Mouse (Mus musculus) thymus, adult 2 months (tissue): Measurements from ENCODE around the gene Rfx4. TPM values are rescaled to one million over a fixed set of nuclear protein-coding genes. Genes with fewer than 3 reads are reported as not detected.

Experiments
- DNase-seq: peaks from one replicate; pipeline ENCODE4 v3.0.0; 2021
- H3K27ac ChIP-seq: fragments of 200-500 bp; 2 replicates; pipeline ENCODE4 v1.5.1; 2012; ENCODE audit warnings: low read length, control low read depth; ENCODE audit not compliant: control insufficient read depth, insufficient read depth
- H3K27me3 ChIP-seq: fragments of 200-500 bp; 2 replicates; pipeline ENCODE4 v1.6.1; 2012; ENCODE audit warnings: mild to moderate bottlenecking, low read length, moderate library complexity, mixed read lengths; ENCODE audit not compliant: control insufficient read depth, insufficient read depth
- H3K36me3 ChIP-seq: fragments of 200-500 bp; 2 replicates; pipeline ENCODE4 v1.6.1; 2012; ENCODE audit warnings: mild to moderate bottlenecking, low read length, moderate library complexity; ENCODE audit not compliant: control insufficient read depth, insufficient read depth
- H3K4me1 ChIP-seq: fragments of 200-500 bp; replicated peaks from 2 replicates; pipeline ENCODE4 v1.6.1; 2012; ENCODE audit warnings: low read length; ENCODE audit not compliant: control insufficient read depth, insufficient read depth
- H3K4me3 ChIP-seq: fragments of 200-500 bp; 2 replicates; pipeline ENCODE4 v1.5.1; 2012; ENCODE audit warnings: mild to moderate bottlenecking, low read length, control low read depth, moderate library complexity; ENCODE audit not compliant: control insufficient read depth, insufficient read depth
- CTCF ChIP-seq: fragments of 200-500 bp; IDR thresholded peaks from 2 replicates; pipeline ENCODE4 v1.5.1; 2012; ENCODE audit warnings: mild to moderate bottlenecking, control low read depth, low read length, moderate library complexity, borderline replicate concordance; ENCODE audit not compliant: control insufficient read depth, poor library complexity, insufficient read depth; ENCODE audit errors: extremely low read depth
- POLR2A ChIP-seq: fragments of 200-500 bp; IDR thresholded peaks from 2 replicates; pipeline ENCODE4 v1.6.1; 2012; ENCODE audit warnings: mild to moderate bottlenecking, low read length, control low read depth, moderate library complexity; ENCODE audit not compliant: control insufficient read depth, poor library complexity, insufficient read depth; ENCODE audit errors: extremely low read depth
- WGBS: fragments of 180-500 bp; shearing (Covaris S2); methylation state at CpG from one replicate; pipeline ENCODE4 v1.1.7; 2018; 5-methylcytosine and 5-hydroxymethylcytosine counted together
- polyA plus RNA-seq: library from polyadenylated mRNA; depleted of rRNA; stranded (reverse); fragments of >200 nt; gene quantifications from 2 replicates; pipeline ENCODE4 v1.2.3, GENCODE M21; 2012

The Rfx4 gene
- polyA plus RNA-seq, 1 experiment: 0.12 TPM

DNA sequence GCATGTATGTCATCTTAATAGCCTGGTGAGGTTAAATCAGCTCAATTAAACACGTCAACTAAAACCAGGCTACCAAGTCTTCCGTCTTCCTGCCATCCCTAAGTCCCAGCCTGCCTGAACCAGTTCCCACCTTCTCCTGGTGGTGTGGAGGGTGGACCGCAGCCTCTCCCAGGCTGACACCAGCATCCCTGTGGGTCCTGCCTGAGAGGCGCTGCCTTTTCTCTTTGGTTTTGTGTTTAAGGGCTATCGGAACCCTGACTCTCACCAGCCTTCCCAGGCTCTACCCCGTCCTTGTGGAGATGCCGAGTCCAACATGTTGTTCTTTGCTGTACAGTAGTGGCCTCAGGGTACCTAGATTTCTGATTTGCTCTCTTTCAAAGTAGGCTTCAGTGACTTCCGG lies 44.4 kb upstream of the Rfx4 start:
- DNase-seq: no peak
- 98% methylated on average over 8 of the region's 8 CpGs for WGBS
- no peak for TF ChIP-seq CTCF
- TF ChIP-seq POLR2A: no peak

GRCm38 (mm10) chr10:84711940-84712339 lies 43.9 kb upstream of the Rfx4 start:
- H3K27me3 ChIP-seq: no peaks in the 10 kb centered on the region
- no peak overlapping the region for H3K27ac ChIP-seq
- peaks cover 4% of the 10 kb centered on the region; the same call in 1 of the 2 replicates for H3K36me3 ChIP-seq

More for the DNA sequence above, 44.4 kb upstream of the Rfx4 start:
- peaks cover 4% of the 10 kb centered on the region; the same call in 1 of the 2 replicates for H3K36me3 ChIP-seq
- H3K4me3 ChIP-seq: no peak overlapping the region
- peaks cover 2% of the 10 kb centered on the region; the same call in 1 of the 2 replicates for H3K4me1 ChIP-seq
- no peak overlapping the region for H3K27ac ChIP-seq
- no peaks in the 10 kb centered on the region for H3K27me3 ChIP-seq

DNA sequence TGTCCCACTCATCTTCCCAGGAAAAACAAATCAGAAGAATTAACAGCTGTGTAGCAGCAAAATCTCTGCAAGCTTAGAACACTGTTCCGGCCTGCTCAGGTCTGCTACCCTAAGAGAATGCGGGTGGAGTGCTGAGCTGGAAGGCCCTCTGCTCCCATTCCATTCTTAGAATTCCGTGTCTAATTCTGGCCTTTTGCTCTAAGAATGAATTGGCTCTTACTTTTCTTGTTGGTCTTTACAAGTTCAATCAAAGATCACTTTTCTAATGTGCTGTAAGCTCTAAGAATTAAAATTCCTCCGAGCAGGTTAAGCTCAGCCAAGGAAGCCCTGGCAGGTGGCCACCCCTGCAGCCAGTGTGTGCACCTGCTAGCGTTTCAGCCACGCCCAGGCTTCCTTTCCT lies 43.3 kb upstream of the Rfx4 start:
- Histone ChIP-seq H3K4me3 (no peak overlapping the region), H3K4me1 (peaks cover 2% of the 10 kb centered on the region; the same call in 1 of the 2 replicates), H3K36me3 (peaks cover 4% of the 10 kb centered on the region; the same call in 1 of the 2 replicates), H3K27me3 (no peaks in the 10 kb centered on the region), H3K27ac (no peak overlapping the region)
- TF ChIP-seq POLR2A: no peak
- no peak for TF ChIP-seq CTCF
- WGBS: 74% methylated on average over 6 of the region's 6 CpGs
- no peak for DNase-seq

More at GRCm38 (mm10) chr10:84711940-84712339, 43.9 kb upstream of the Rfx4 start:
- 74% methylated on average over 5 of the region's 5 CpGs for WGBS
- Histone ChIP-seq H3K4me3 (no peak overlapping the region), H3K4me1 (peaks cover 2% of the 10 kb centered on the region; the same call in 1 of the 2 replicates)
- TF ChIP-seq CTCF (no peak), POLR2A (no peak)
- DNase-seq: no peak

- H3K27ac ChIP-seq: no peak overlapping the region
- no peaks in the 10 kb centered on the region for H3K27me3 ChIP-seq
- peaks cover 4% of the 10 kb centered on the region; the same call in 1 of the 2 replicates for H3K36me3 ChIP-seq
- WGBS: 88% methylated on average over 10 of the region's 10 CpGs
- TF ChIP-seq POLR2A (no peak), CTCF (no peak)
- H3K4me1 ChIP-seq: peaks cover 2% of the 10 kb centered on the region; the same call in 1 of the 2 replicates
- H3K4me3 ChIP-seq: no peak overlapping the region
- no peak for DNase-seq
These were observed 42.8 kb upstream of the Rfx4 start for GRCm38 (mm10) chr10:84713043-84713442.

DNA sequence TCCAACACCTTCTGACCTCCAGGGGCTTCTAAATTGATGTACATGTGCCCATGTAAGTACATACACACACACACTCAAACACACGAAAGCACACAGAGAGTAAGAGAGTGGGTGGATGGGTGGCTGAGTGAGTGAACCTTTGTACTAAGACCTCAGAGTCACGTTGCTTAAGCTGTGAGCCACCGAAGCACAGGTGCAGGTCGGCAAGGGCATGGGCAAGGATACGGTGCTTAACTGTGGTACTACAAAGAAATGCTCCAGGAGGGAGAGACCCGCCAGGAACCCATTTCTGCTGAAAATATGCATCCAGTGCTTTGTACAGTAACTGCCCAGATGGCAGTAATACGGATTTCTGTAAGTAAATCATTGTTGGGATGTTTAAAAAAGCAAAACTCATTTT lies 40.2 kb upstream of the Rfx4 start:
- no peaks in the 10 kb centered on the region for H3K27me3 ChIP-seq
- peaks cover 4% of the 10 kb centered on the region for H3K36me3 ChIP-seq
- no peak overlapping the region for H3K27ac ChIP-seq
- TF ChIP-seq CTCF (no peak), POLR2A (no peak)
- no peak overlapping the region for H3K4me3 ChIP-seq
- peaks cover 2% of the 10 kb centered on the region; the same call in 1 of the 2 replicates for H3K4me1 ChIP-seq
- no peak for DNase-seq
- 57% methylated on average over 7 of the region's 7 CpGs for WGBS

GRCm38 (mm10) chr10:84716581-84716980 lies 39.3 kb upstream of the Rfx4 start:
- Histone ChIP-seq H3K4me3 (no peak overlapping the region), H3K36me3 (peaks cover 10% of the 10 kb centered on the region), H3K4me1 (peaks cover 2% of the 10 kb centered on the region; the same call in 1 of the 2 replicates), H3K27ac (no peak overlapping the region), H3K27me3 (no peaks in the 10 kb centered on the region)
- no peak for DNase-seq
- 98% methylated on average over 7 of the region's 7 CpGs for WGBS
- TF ChIP-seq CTCF: no peak
- no peak for TF ChIP-seq POLR2A

DNA sequence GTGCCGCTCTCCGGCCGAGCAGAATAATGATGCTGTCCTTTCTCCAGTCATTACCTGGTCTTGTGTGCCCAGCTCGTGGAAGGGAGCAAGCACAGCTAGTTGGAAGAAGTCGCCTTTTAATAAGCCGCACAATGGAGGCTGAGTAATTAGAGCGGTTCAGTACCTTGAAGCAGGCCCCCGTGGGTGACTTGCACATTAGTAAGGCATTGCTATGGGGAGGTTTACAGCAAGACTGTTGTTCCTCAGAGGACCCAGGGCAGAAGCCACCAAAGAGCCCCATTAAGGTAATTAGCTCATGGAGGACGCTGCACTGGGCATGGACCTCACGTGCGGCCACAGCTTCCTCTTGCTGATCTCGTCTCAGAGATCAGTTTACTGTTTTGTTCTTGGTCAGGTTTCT lies 33.2 kb upstream of the Rfx4 start:
- no peaks in the 10 kb centered on the region for H3K27me3 ChIP-seq
- WGBS: 95% methylated on average over 12 of the region's 12 CpGs
- peaks cover 7% of the 10 kb centered on the region; the same call in 1 of the 2 replicates for H3K36me3 ChIP-seq
- H3K4me1 ChIP-seq: no peaks in the 10 kb centered on the region
- H3K4me3 ChIP-seq: no peak overlapping the region
- H3K27ac ChIP-seq: no peak overlapping the region
- DNase-seq: no peak
- TF ChIP-seq POLR2A (no peak), CTCF (no peak)
